Mouse (Mus musculus): Measurements from ENCODE around the gene Slc12a8. TPM values are rescaled to one million over a fixed set of nuclear protein-coding genes. Genes with fewer than 3 reads are reported as not detected.

Gene Slc12a8
- polyA plus RNA-seq, 1 experiment from 2014 or later = 1.1 TPM

DNA sequence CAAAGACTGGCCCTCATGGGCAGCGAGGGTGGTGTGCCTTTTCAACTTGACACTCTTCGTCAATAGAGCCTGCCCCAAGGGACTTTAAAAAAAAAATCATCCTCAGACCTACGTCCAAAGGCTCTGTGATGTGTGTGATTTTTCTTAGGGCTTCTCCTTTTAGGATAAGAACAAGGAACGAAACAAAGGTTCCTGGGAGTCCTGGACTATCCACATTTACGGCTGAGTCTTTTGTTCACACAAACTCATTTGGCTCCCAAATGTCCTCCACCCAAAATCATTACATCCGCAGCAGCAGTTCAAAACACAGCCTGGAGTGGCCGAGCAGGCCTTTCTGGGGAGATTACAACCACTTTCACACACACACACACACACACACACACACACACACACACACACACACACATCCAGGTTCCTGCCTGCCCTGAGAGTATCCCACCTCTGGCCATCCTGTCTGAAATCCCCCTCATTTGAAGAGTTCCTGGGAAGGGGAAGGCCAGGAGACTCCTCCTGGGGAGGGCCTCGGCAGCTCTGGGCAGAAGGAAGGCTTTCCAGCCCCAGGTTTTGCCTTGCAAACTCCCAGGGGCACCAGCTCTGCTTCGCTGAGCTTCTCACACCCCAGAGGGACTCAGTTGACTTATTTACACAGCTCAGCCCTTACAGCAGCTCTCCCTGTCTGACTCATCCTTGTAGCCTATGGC lies 180.6 kb downstream of the Slc12a8 start:
- Histone ChIP-seq H3K4me1 (ENCODE audit: control insufficient read depth, insufficient read depth, low read length) (peaks cover 33% of the 10 kb centered on the region), H3K9ac (ENCODE audit: low read length) (0 out of 2 replicates have a peak overlapping the region, but pooled peaks have one; percentile 4), H3K9me3 (replicated peaks; ENCODE audit: control insufficient read depth, low read length) (no peaks in the 10 kb centered on the region), H3K36me3 (ENCODE audit: control insufficient read depth, insufficient read depth) (no peaks in the 10 kb centered on the region), H3K4me2 (ENCODE audit: low read depth, low read length) (no peak overlapping the region), H3K27me3 (ENCODE audit: control insufficient read depth, insufficient read depth, low read length) (no peaks in the 10 kb centered on the region), H3K4me3 (ENCODE audit: low read length) (no peak overlapping the region), H3K27ac (ENCODE audit: low read length) (peak overlapping the region; percentile 78)
- WGBS = 48% methylated on average over 9 of the region's 9 CpGs
- ATAC-seq (replicated peaks; ENCODE audit: extremely low read depth, insufficient read depth, low FRiP score) = no peak

DNA sequence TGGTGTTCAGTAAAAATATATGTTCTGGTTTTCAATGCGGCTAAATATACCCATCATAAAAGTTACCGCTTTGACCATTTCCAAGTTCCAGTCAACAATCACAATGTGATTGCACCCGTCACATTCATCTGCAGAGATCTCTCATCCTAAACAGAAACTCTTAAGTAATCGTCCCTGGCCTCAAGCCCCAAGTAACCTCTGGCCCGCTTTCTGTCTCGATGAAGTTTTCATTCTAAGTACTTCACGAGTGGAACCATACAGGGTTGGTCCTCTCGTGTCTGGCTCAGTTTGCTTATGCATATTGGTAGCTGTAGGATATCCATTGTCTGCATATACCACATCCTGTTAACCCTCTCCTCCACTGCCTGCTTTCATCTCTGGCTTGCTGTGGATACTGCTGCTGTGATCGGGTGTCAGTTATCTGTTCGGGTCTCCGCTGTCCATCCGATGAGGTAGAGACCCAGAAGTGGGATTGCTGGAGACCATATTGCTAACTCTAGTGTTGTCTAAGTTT lies 181.2 kb downstream of the Slc12a8 start:
- Histone ChIP-seq H3K27ac (ENCODE audit: low read length) (peak overlapping the region; percentile 78), H3K36me3 (ENCODE audit: control insufficient read depth, insufficient read depth) (no peaks in the 10 kb centered on the region), H3K4me2 (ENCODE audit: low read depth, low read length) (no peak overlapping the region), H3K4me1 (ENCODE audit: control insufficient read depth, insufficient read depth, low read length) (peaks cover 35% of the 10 kb centered on the region), H3K27me3 (ENCODE audit: control insufficient read depth, insufficient read depth, low read length) (no peaks in the 10 kb centered on the region), H3K9ac (ENCODE audit: low read length) (no peak overlapping the region), H3K4me3 (ENCODE audit: low read length) (no peak overlapping the region), H3K9me3 (replicated peaks; ENCODE audit: control insufficient read depth, low read length) (no peaks in the 10 kb centered on the region)
- WGBS = 57% methylated on average over 12 of the region's 12 CpGs
- ATAC-seq (replicated peaks; ENCODE audit: extremely low read depth, insufficient read depth, low FRiP score) = no peak

- ATAC-seq (replicated peaks; ENCODE audit: extremely low read depth, insufficient read depth, low FRiP score) = no peak
- no peaks in the 10 kb centered on the region for H3K9me3 ChIP-seq (replicated peaks; ENCODE audit: control insufficient read depth, low read length)
- H3K4me2 ChIP-seq (ENCODE audit: low read depth, low read length) = no peak overlapping the region
- H3K4me3 ChIP-seq (ENCODE audit: low read length) = no peak overlapping the region
- H3K27ac ChIP-seq (ENCODE audit: low read length) = no peak overlapping the region
- no peaks in the 10 kb centered on the region for H3K36me3 ChIP-seq (ENCODE audit: control insufficient read depth, insufficient read depth)
- WGBS = 73% methylated on average over 5 of the region's 5 CpGs
- no peaks in the 10 kb centered on the region for H3K27me3 ChIP-seq (ENCODE audit: control insufficient read depth, insufficient read depth, low read length)
- H3K4me1 ChIP-seq (ENCODE audit: control insufficient read depth, insufficient read depth, low read length) = peaks cover 50% of the 10 kb centered on the region
- H3K9ac ChIP-seq (ENCODE audit: low read length) = no peak overlapping the region
Measured at GRCm38 (mm10) chr16:33700584-33700983, 183.5 kb downstream of the Slc12a8 start.

DNA sequence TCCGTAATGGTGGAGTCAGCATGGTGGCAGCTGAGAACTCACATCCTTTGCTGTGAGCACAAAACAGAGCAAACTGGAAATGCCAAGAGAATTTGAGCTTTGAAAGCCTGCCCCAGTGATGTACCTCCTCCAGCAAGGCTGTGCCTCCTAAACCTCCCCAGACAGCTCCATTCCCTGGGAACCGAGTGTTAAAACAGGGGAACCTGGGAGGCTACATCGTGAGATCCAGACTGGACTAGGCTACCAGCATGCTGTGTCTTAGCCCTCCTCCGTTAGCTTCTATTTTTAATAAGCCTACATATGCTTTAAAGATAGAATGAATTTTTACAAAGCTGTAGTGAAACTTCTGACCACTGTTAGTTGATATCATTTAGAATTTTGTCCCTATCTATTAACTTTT lies 184.7 kb downstream of the Slc12a8 start:
- H3K27ac ChIP-seq (ENCODE audit: low read length) = no peak overlapping the region
- H3K9me3 ChIP-seq (replicated peaks; ENCODE audit: control insufficient read depth, low read length) = no peaks in the 10 kb centered on the region
- no peak overlapping the region for H3K4me2 ChIP-seq (ENCODE audit: low read depth, low read length)
- no peak overlapping the region for H3K4me3 ChIP-seq (ENCODE audit: low read length)
- H3K4me1 ChIP-seq (ENCODE audit: control insufficient read depth, insufficient read depth, low read length) = peaks cover 42% of the 10 kb centered on the region
- no peak for ATAC-seq (replicated peaks; ENCODE audit: extremely low read depth, insufficient read depth, low FRiP score)
- H3K27me3 ChIP-seq (ENCODE audit: control insufficient read depth, insufficient read depth, low read length) = no peaks in the 10 kb centered on the region
- no peak overlapping the region for H3K9ac ChIP-seq (ENCODE audit: low read length)
- H3K36me3 ChIP-seq (ENCODE audit: control insufficient read depth, insufficient read depth) = no peaks in the 10 kb centered on the region
- WGBS = 73% methylated on average over 4 of the region's 4 CpGs

DNA sequence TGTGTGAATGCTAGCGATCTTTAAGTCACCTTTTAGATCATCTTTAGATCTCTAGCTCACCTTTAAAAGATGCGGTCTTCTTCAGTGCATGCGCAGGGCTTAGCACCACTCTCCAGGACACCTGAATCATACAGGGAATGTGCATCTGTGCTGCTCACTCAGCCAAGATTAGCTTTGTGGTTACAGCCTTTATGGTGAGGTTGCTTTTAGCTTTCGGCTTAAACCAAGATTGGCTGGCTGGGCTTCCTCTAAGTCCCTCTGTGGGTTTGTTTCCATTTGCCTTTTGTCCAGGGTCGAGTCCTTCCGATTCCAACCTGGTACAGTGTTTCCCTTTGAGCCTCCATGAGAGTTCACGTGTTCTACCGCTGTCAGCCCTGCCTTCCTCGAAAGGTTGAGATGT lies 187.2 kb downstream of the Slc12a8 start:
- Histone ChIP-seq H3K9ac (ENCODE audit: low read length) (peak overlapping the region; percentile 36), H3K27ac (ENCODE audit: low read length) (peak overlapping the region; percentile 75), H3K4me1 (ENCODE audit: control insufficient read depth, insufficient read depth, low read length) (peaks cover 28% of the 10 kb centered on the region), H3K27me3 (ENCODE audit: control insufficient read depth, insufficient read depth, low read length) (no peaks in the 10 kb centered on the region), H3K9me3 (replicated peaks; ENCODE audit: control insufficient read depth, low read length) (no peaks in the 10 kb centered on the region), H3K4me2 (ENCODE audit: low read depth, low read length) (peak overlapping the region; percentile 29), H3K36me3 (ENCODE audit: control insufficient read depth, insufficient read depth) (0 out of 2 replicates have a peak, but pooled peaks cover 5% of the 10 kb centered on the region), H3K4me3 (ENCODE audit: low read length) (no peak overlapping the region)
- 52% methylated on average over 9 of the region's 9 CpGs for WGBS
- ATAC-seq (replicated peaks; ENCODE audit: extremely low read depth, insufficient read depth, low FRiP score) = no peak

- Histone ChIP-seq H3K4me2 (ENCODE audit: low read depth, low read length) (peak overlapping the region; percentile 29), H3K27ac (ENCODE audit: low read length) (peak overlapping the region; percentile 75), H3K4me3 (ENCODE audit: low read length) (no peak overlapping the region), H3K9me3 (replicated peaks; ENCODE audit: control insufficient read depth, low read length) (no peaks in the 10 kb centered on the region), H3K27me3 (ENCODE audit: control insufficient read depth, insufficient read depth, low read length) (no peaks in the 10 kb centered on the region), H3K9ac (ENCODE audit: low read length) (peak overlapping the region; percentile 36; the same call in 1 of the 2 replicates), H3K4me1 (ENCODE audit: control insufficient read depth, insufficient read depth, low read length) (peaks cover 36% of the 10 kb centered on the region), H3K36me3 (ENCODE audit: control insufficient read depth, insufficient read depth) (0 out of 2 replicates have a peak, but pooled peaks cover 5% of the 10 kb centered on the region)
- WGBS = 15% methylated on average over 6 of the region's 6 CpGs
- ATAC-seq (replicated peaks; ENCODE audit: extremely low read depth, insufficient read depth, low FRiP score) = peak; percentile 33; the same call in 1 of the 2 replicates
Measured at GRCm38 (mm10) chr16:33705258-33705657, 188.1 kb downstream of the Slc12a8 start.

GRCm38 (mm10) chr16:33706111-33706890 lies 189.2 kb downstream of the Slc12a8 start:
- peaks cover 44% of the 10 kb centered on the region for H3K4me1 ChIP-seq (ENCODE audit: control insufficient read depth, insufficient read depth, low read length)
- no peak for ATAC-seq (replicated peaks; ENCODE audit: extremely low read depth, insufficient read depth, low FRiP score)

GRCm38 (mm10) chr16:33708031-33708430 lies 190.9 kb downstream of the Slc12a8 start:
- 85% methylated on average over 10 of the region's 10 CpGs for WGBS
- peaks cover 50% of the 10 kb centered on the region for H3K4me1 ChIP-seq (ENCODE audit: control insufficient read depth, insufficient read depth, low read length)
- no peak for ATAC-seq (replicated peaks; ENCODE audit: extremely low read depth, insufficient read depth, low FRiP score)

More at GRCm38 (mm10) chr16:33706111-33706890, 189.2 kb downstream of the Slc12a8 start:
- H3K36me3 ChIP-seq (ENCODE audit: control insufficient read depth, insufficient read depth) = peaks cover 11% of the 10 kb centered on the region; the same call in 1 of the 2 replicates
- H3K27ac ChIP-seq (ENCODE audit: low read length) = no peak overlapping the region
- no peaks in the 10 kb centered on the region for H3K27me3 ChIP-seq (ENCODE audit: control insufficient read depth, insufficient read depth, low read length)
- H3K9ac ChIP-seq (ENCODE audit: low read length) = no peak overlapping the region
- WGBS = 89% methylated on average over 14 of the region's 14 CpGs
- H3K4me2 ChIP-seq (ENCODE audit: low read depth, low read length) = no peak overlapping the region
- H3K9me3 ChIP-seq (replicated peaks; ENCODE audit: control insufficient read depth, low read length) = no peaks in the 10 kb centered on the region
- no peak overlapping the region for H3K4me3 ChIP-seq (ENCODE audit: low read length)

More at GRCm38 (mm10) chr16:33708031-33708430, 190.9 kb downstream of the Slc12a8 start:
- no peak overlapping the region for H3K4me3 ChIP-seq (ENCODE audit: low read length)
- no peak overlapping the region for H3K9ac ChIP-seq (ENCODE audit: low read length)
- H3K4me2 ChIP-seq (ENCODE audit: low read depth, low read length) = no peak overlapping the region
- no peaks in the 10 kb centered on the region for H3K27me3 ChIP-seq (ENCODE audit: control insufficient read depth, insufficient read depth, low read length)
- no peak overlapping the region for H3K27ac ChIP-seq (ENCODE audit: low read length)
- no peaks in the 10 kb centered on the region for H3K9me3 ChIP-seq (replicated peaks; ENCODE audit: control insufficient read depth, low read length)
- H3K36me3 ChIP-seq (ENCODE audit: control insufficient read depth, insufficient read depth) = peaks cover 21% of the 10 kb centered on the region

Data from heart, embryonic 16.5 days (tissue).